Mouse (Mus musculus) stomach, postnatal 0 days (tissue): ENCODE results near the gene Slc5a3.

Experiments used
- CTCF ChIP-seq: IDR thresholded peaks from 2 replicates; pipeline ENCODE4 v1.5.1; 2016; ENCODE audit warnings: antibody characterized with exemption, low read depth, mild to moderate bottlenecking, moderate library complexity
- EP300 ChIP-seq: optimal IDR thresholded peaks from 2 replicates; pipeline ENCODE3; 2016; ENCODE audit warnings: antibody characterized with exemption

DNA sequence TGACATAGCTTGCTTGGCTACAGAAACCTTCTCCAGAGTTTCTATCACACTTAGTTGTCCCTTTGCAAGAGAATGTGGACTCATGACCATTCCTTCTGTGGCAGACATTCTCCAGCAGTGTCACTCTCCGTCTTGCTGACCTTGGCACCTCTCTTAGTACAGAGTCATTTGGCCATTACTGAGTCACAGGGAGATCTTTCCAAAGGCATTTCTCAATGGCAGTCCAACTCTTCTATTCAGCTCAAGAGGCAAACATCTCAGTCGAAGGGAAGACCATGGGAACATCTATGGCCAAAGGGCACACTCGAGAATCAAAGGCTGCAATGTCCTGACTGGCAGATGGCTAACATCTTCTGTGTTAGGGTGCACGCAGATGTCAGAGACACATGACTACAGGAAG lies 74.4 kb downstream of the Slc5a3 start:
- TF ChIP-seq CTCF (no peak), EP300 (no peak)
